Mouse (Mus musculus): ENCODE results near the gene Bcl7b. TPM values are rescaled to one million over a fixed set of nuclear protein-coding genes. Genes with fewer than 3 reads are reported as not detected.

Gene Bcl7b
- total and polyA plus RNA-seq, 3 experiments = 37.6 to 44.1 (median 40.3) TPM

- TF ChIP-seq CTCF (IDR thresholded peaks at IDR 0.05) (no peak), EP300 (IDR thresholded peaks at IDR 0.05; ENCODE audit: insufficient read depth, low read depth, low read length) (no peak), POLR2A (IDR thresholded peaks at IDR 0.05; ENCODE audit: insufficient read depth, low read depth, low read length) (no peak)
- intact Hi-C loops (cut with DNase I) = no loop called here
- H3K36me3 ChIP-seq (ENCODE audit: control insufficient read depth, insufficient read depth, low read length) = no peaks in the 10 kb centered on the region
- H3K4me1 ChIP-seq (ENCODE audit: control insufficient read depth, insufficient read depth, low read length) = no peaks in the 10 kb centered on the region
- no peak for DNase-seq
- WGBS = 86% methylated on average over 4 of the region's 4 CpGs
- no peaks in the 10 kb centered on the region; the same call in 1 of the 2 replicates for H3K27me3 ChIP-seq (ENCODE audit: control insufficient read depth, insufficient read depth, low read length)
- no peak overlapping the region for H3K4me3 ChIP-seq
- no peak overlapping the region for H3K27ac ChIP-seq
- no peaks in the 10 kb centered on the region for H3K79me2 ChIP-seq (replicated peaks; ENCODE audit: control insufficient read depth, insufficient read depth, low read length)
- H3K9ac ChIP-seq (ENCODE audit: low read depth, low read length) = no peak overlapping the region
These were observed 38.3 kb upstream of the Bcl7b start for GRCm38 (mm10) chr5:135129747-135130146.

DNA sequence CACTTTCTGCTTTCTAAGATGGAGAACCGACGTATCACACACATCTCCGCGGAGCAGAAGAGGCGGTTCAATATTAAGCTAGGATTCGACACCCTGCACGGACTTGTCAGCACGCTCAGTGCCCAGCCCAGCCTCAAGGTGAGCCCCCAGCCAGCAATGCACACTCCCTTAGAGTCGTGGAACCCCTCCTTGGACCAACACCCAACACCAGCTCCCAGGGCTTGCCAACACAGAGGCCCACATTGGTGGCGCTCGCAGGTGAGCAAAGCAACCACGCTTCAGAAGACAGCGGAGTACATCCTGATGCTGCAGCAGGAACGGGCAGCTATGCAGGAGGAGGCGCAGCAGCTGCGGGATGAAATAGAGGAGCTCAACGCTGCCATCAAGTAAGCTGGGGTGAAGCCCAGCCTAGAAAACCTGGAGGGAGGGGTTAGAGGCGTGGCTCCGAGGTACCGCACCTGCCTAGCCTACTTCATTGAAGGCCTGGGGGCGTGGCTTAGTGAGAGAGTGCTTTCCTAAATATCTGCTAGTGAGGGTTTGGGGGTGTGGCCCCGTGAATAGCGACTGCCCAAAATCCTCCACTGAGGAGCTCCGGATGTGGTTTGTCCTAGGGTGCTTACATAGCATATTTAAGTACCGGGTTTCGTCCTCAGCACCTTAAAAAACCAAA lies 34.2 kb upstream of the Bcl7b start:
- intact Hi-C loops (cut with DNase I) = no loop called here
- H3K4me3 ChIP-seq = no peak overlapping the region
- TF ChIP-seq CTCF (IDR thresholded peaks at IDR 0.05) (no peak), POLR2A (IDR thresholded peaks at IDR 0.05; ENCODE audit: insufficient read depth, low read depth, low read length) (no peak), EP300 (IDR thresholded peaks at IDR 0.05; ENCODE audit: insufficient read depth, low read depth, low read length) (no peak)
- H3K9ac ChIP-seq (ENCODE audit: low read depth, low read length) = no peak overlapping the region
- H3K27me3 ChIP-seq (ENCODE audit: control insufficient read depth, insufficient read depth, low read length) = no peaks in the 10 kb centered on the region; the same call in 1 of the 2 replicates
- no peaks in the 10 kb centered on the region for H3K79me2 ChIP-seq (replicated peaks; ENCODE audit: control insufficient read depth, insufficient read depth, low read length)
- no peaks in the 10 kb centered on the region for H3K4me1 ChIP-seq (ENCODE audit: control insufficient read depth, insufficient read depth, low read length)
- no peaks in the 10 kb centered on the region for H3K36me3 ChIP-seq (ENCODE audit: control insufficient read depth, insufficient read depth, low read length)
- DNase-seq = peak in 1 of 2 experiments; percentile 58
- 21% methylated on average over 26 of the region's 26 CpGs for WGBS
- H3K27ac ChIP-seq = no peak overlapping the region

GRCm38 (mm10) chr5:135134534-135134933 lies 33.5 kb upstream of the Bcl7b start:
- no peaks in the 10 kb centered on the region for H3K79me2 ChIP-seq (replicated peaks; ENCODE audit: control insufficient read depth, insufficient read depth, low read length)
- no peak overlapping the region for H3K4me3 ChIP-seq
- WGBS = 21% methylated on average over 8 of the region's 8 CpGs
- H3K27me3 ChIP-seq (ENCODE audit: control insufficient read depth, insufficient read depth, low read length) = no peaks in the 10 kb centered on the region; the same call in 1 of the 2 replicates
- TF ChIP-seq EP300 (IDR thresholded peaks at IDR 0.05; ENCODE audit: insufficient read depth, low read depth, low read length) (no peak), CTCF (IDR thresholded peaks at IDR 0.05) (peak; percentile 57), POLR2A (IDR thresholded peaks at IDR 0.05; ENCODE audit: insufficient read depth, low read depth, low read length) (no peak)
- H3K4me1 ChIP-seq (ENCODE audit: control insufficient read depth, insufficient read depth, low read length) = no peaks in the 10 kb centered on the region
- H3K36me3 ChIP-seq (ENCODE audit: control insufficient read depth, insufficient read depth, low read length) = no peaks in the 10 kb centered on the region
- peak; percentile 27 to 48 for DNase-seq
- intact Hi-C loops (cut with DNase I) = no loop called here
- no peak overlapping the region for H3K27ac ChIP-seq
- no peak overlapping the region for H3K9ac ChIP-seq (ENCODE audit: low read depth, low read length)

GRCm38 (mm10) chr5:135139881-135140280 lies 28.2 kb upstream of the Bcl7b start:
- 58% methylated on average over 2 of the region's 2 CpGs for WGBS
- intact Hi-C loops (cut with DNase I) = no loop called here

DNA sequence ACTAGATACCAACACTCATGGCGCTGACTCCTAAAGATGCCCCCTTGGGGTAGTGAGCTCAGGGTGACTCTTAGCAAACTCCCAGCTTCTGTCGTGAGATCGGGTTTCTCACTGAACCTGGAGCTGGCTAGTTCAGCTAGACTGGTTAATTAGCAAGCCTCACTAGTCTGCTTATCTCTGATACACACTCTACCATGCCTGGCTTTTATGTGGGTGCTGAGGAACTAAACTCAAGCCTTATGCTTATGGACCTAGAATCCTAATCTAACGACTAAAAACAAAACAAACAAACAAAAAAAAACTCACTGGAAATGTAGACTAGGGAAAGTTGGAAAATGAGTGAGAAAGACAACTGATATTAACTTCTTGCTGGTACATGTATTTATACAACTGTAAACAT lies 23.6 kb upstream of the Bcl7b start:
- intact Hi-C loops (cut with DNase I) = no loop called here
- WGBS = 47% methylated on average over 4 of the region's 4 CpGs
- H3K9ac ChIP-seq (ENCODE audit: low read depth, low read length) = no peak overlapping the region
- H3K27ac ChIP-seq = no peak overlapping the region
- H3K36me3 ChIP-seq (ENCODE audit: control insufficient read depth, insufficient read depth, low read length) = no peaks in the 10 kb centered on the region
- TF ChIP-seq CTCF (IDR thresholded peaks at IDR 0.05) (no peak), EP300 (IDR thresholded peaks at IDR 0.05; ENCODE audit: insufficient read depth, low read depth, low read length) (no peak), POLR2A (IDR thresholded peaks at IDR 0.05; ENCODE audit: insufficient read depth, low read depth, low read length) (no peak)
- no peaks in the 10 kb centered on the region for H3K27me3 ChIP-seq (ENCODE audit: control insufficient read depth, insufficient read depth, low read length)
- no peaks in the 10 kb centered on the region; the same call in 1 of the 2 replicates for H3K4me1 ChIP-seq (ENCODE audit: control insufficient read depth, insufficient read depth, low read length)
- no peak for DNase-seq
- H3K79me2 ChIP-seq (replicated peaks; ENCODE audit: control insufficient read depth, insufficient read depth, low read length) = no peaks in the 10 kb centered on the region
- H3K4me3 ChIP-seq = no peak overlapping the region

More at GRCm38 (mm10) chr5:135139881-135140280, 28.2 kb upstream of the Bcl7b start:
- no peak for TF ChIP-seq EP300 (IDR thresholded peaks at IDR 0.05; ENCODE audit: insufficient read depth, low read depth, low read length)
- TF ChIP-seq CTCF (IDR thresholded peaks at IDR 0.05) = no peak
- no peak for TF ChIP-seq POLR2A (IDR thresholded peaks at IDR 0.05; ENCODE audit: insufficient read depth, low read depth, low read length)
- Histone ChIP-seq H3K9ac (ENCODE audit: low read depth, low read length) (no peak overlapping the region), H3K27ac (no peak overlapping the region), H3K79me2 (replicated peaks; ENCODE audit: control insufficient read depth, insufficient read depth, low read length) (no peaks in the 10 kb centered on the region), H3K36me3 (ENCODE audit: control insufficient read depth, insufficient read depth, low read length) (no peaks in the 10 kb centered on the region), H3K27me3 (ENCODE audit: control insufficient read depth, insufficient read depth, low read length) (no peaks in the 10 kb centered on the region), H3K4me3 (no peak overlapping the region), H3K4me1 (ENCODE audit: control insufficient read depth, insufficient read depth, low read length) (no peaks in the 10 kb centered on the region)
- DNase-seq = no peak

DNA sequence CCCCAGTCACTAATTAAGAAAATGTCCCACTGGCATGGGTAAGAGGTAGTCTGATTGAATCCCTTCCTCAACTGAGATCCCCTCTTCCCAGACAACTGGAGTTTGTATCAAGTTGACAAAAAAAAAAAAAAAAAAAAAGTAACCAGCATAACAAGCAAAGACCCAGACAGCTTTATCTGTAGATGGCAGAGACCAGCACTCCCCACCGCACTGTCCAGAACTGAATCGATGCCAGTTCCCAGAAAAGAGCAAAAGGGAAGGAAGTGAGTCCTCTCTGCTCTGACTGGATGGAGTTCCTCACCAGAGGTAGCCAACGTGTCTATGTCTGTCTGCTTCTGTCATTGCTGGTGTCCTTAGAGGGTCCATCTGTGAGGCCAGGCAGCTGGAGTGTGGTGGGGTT lies 22.6 kb upstream of the Bcl7b start:
- intact Hi-C loops (cut with DNase I) = no loop called here
- Histone ChIP-seq H3K27ac (no peak overlapping the region), H3K79me2 (replicated peaks; ENCODE audit: control insufficient read depth, insufficient read depth, low read length) (no peaks in the 10 kb centered on the region), H3K4me1 (ENCODE audit: control insufficient read depth, insufficient read depth, low read length) (no peaks in the 10 kb centered on the region; the same call in 1 of the 2 replicates), H3K4me3 (no peak overlapping the region), H3K36me3 (ENCODE audit: control insufficient read depth, insufficient read depth, low read length) (no peaks in the 10 kb centered on the region), H3K27me3 (ENCODE audit: control insufficient read depth, insufficient read depth, low read length) (no peaks in the 10 kb centered on the region), H3K9ac (ENCODE audit: low read depth, low read length) (no peak overlapping the region)
- no peak for DNase-seq
- TF ChIP-seq CTCF (IDR thresholded peaks at IDR 0.05) = no peak
- no peak for TF ChIP-seq POLR2A (IDR thresholded peaks at IDR 0.05; ENCODE audit: insufficient read depth, low read depth, low read length)
- no peak for TF ChIP-seq EP300 (IDR thresholded peaks at IDR 0.05; ENCODE audit: insufficient read depth, low read depth, low read length)
- WGBS = 26% methylated on average over 3 of the region's 3 CpGs

All from heart, adult 2 months (tissue).